Mouse (Mus musculus): ENCODE measurements at regions not wholly inside any gene's neighbourhood (a gene's known extent, or its start where the extent isn't known, plus 50 kb on each side); places are given as distances from the start of the nearest gene placed in this dataset.

GRCm38 (mm10) chr6:37627206-37627605, 97.2 kb downstream of the Akr1d1 start:
- TF ChIP-seq CTCF (IDR thresholded peaks at IDR 0.05; ENCODE audit: low read depth, low read length) (no peak), POLR2A (IDR thresholded peaks at IDR 0.05; ENCODE audit: borderline replicate concordance, low read depth, low read length) (no peak)
